Mouse (Mus musculus) stomach, embryonic 14.5 days (tissue): ENCODE data around the gene Medag. TPM values are rescaled to one million over a fixed set of nuclear protein-coding genes. Genes with fewer than 3 reads are reported as not detected.
A peak's percentile ranks its signal among the peaks of the same experiment; 100 is the strongest.

Source experiments
- ATAC-seq: fragments of 200-750 bp; cut with Nextera tagmentation; 2 replicates; pipeline ENCODE4 v1.8.0; 2017; ENCODE audit warnings: low read depth, moderate TSS enrichment; ENCODE audit not compliant: insufficient number of reproducible peaks, insufficient read depth, low FRiP score
- H3K27ac ChIP-seq: fragments of 300-500 bp; sonication (generic); 2 replicates; pipeline ENCODE4 v1.5.1; 2014; ENCODE audit warnings: mild to moderate bottlenecking, low read length, moderate library complexity, mixed read lengths
- H3K27me3 ChIP-seq: fragments of 300-500 bp; sonication (generic); 2 replicates; pipeline ENCODE4 v1.6.1; 2014; ENCODE audit warnings: low read length, control low read depth, mixed read lengths; ENCODE audit not compliant: control insufficient read depth, insufficient read depth
- H3K36me3 ChIP-seq: fragments of 300-500 bp; sonication (generic); 2 replicates; pipeline ENCODE4 v1.6.1; 2014; ENCODE audit warnings: mild to moderate bottlenecking, control low read depth, low read length, moderate library complexity, mixed read lengths; ENCODE audit not compliant: control insufficient read depth, insufficient read depth
- H3K4me1 ChIP-seq: fragments of 300-500 bp; sonication (generic); 2 replicates; pipeline ENCODE4 v1.6.1; 2014; ENCODE audit warnings: low read length, control low read depth, mixed read lengths; ENCODE audit not compliant: control insufficient read depth, insufficient read depth
- H3K4me2 ChIP-seq: fragments of 300-500 bp; sonication (generic); replicated peaks from 2 replicates; pipeline ENCODE4 v1.6.1; 2014; ENCODE audit warnings: low read depth, low read length, control low read depth
- H3K4me3 ChIP-seq: fragments of 300-500 bp; sonication (generic); 2 replicates; pipeline ENCODE4 v1.5.1; 2014; ENCODE audit warnings: low read depth, low read length, control low read depth
- H3K9ac ChIP-seq: fragments of 300-500 bp; sonication (generic); replicated peaks from 2 replicates; pipeline ENCODE4 v1.6.1; 2014; ENCODE audit warnings: low read depth, mild to moderate bottlenecking, control low read depth, low read length, moderate library complexity, mixed read lengths
- H3K9me3 ChIP-seq: fragments of 300-500 bp; sonication (generic); 2 replicates; pipeline ENCODE4 v1.6.1; 2016; ENCODE audit warnings: low read depth, low read length, control low read depth; ENCODE audit not compliant: control insufficient read depth
- whole genome bisulfite sequencing: fragments of 180-500 bp; shearing (Covaris S2); extraction: QIAGEN DNeasy Blood & Tissue Kit; methylation state at CpG from one replicate; pipeline ENCODE4 v1.1.7; 2014; 5-methylcytosine and 5-hydroxymethylcytosine counted together
- polyA plus RNA-seq: library from polyadenylated mRNA; unstranded; fragments of >200 nt; fragmentation: Nextera tagmentation; extraction: Ambion mirVana; gene quantifications from 2 replicates; pipeline ENCODE4 v1.2.1, GENCODE M21; 2014

Gene Medag
- polyA plus RNA-seq, 1 experiment from 2014 or later = 2.2 TPM

GRCm38 (mm10) chr5:149440180-149440573 is 28.6 kb downstream of the Medag start:
- peaks cover 10% of the 10 kb centered on the region for H3K4me1 ChIP-seq
- ATAC-seq = peak; percentile 75
- H3K9ac ChIP-seq = no peak overlapping the region; the same call in 1 of the 2 replicates

GRCm38 (mm10) chr5:149441646-149442276 is 30.2 kb downstream of the Medag start:
- Histone ChIP-seq H3K36me3 (no peaks in the 10 kb centered on the region), H3K27ac (no peak overlapping the region), H3K9ac (no peak overlapping the region), H3K27me3 (no peaks in the 10 kb centered on the region), H3K4me1 (peaks cover 10% of the 10 kb centered on the region), H3K9me3 (no peaks in the 10 kb centered on the region), H3K4me3 (no peak overlapping the region), H3K4me2 (no peak overlapping the region)
- no peak for ATAC-seq
- 60% methylated on average over 14 of the region's 14 CpGs for WGBS

More at GRCm38 (mm10) chr5:149440180-149440573, 28.6 kb downstream of the Medag start:
- under 1% methylated on average over 18 of the region's 18 CpGs for WGBS
- no peaks in the 10 kb centered on the region for H3K27me3 ChIP-seq
- peak overlapping the region; percentile 36 for H3K4me3 ChIP-seq
- H3K36me3 ChIP-seq = no peaks in the 10 kb centered on the region
- no peaks in the 10 kb centered on the region for H3K9me3 ChIP-seq
- peak overlapping the region; percentile 91 for H3K27ac ChIP-seq
- peak overlapping the region; percentile 86 for H3K4me2 ChIP-seq

- H3K36me3 ChIP-seq = no peaks in the 10 kb centered on the region
- no peaks in the 10 kb centered on the region for H3K27me3 ChIP-seq
- H3K9me3 ChIP-seq = no peaks in the 10 kb centered on the region
- H3K4me1 ChIP-seq = peaks cover 10% of the 10 kb centered on the region
- H3K4me2 ChIP-seq = no peak overlapping the region
- ATAC-seq = no peak
- no peak overlapping the region for H3K4me3 ChIP-seq
- H3K27ac ChIP-seq = no peak overlapping the region
- no peak overlapping the region for H3K9ac ChIP-seq
- WGBS = 56% methylated on average over 15 of the region's 15 CpGs
Measured at GRCm38 (mm10) chr5:149442277-149442660, 30.7 kb downstream of the Medag start.

- Histone ChIP-seq H3K9me3 (peaks cover 3% of the 10 kb centered on the region; the same call in 1 of the 2 replicates), H3K9ac (no peak overlapping the region), H3K27ac (no peak overlapping the region), H3K4me2 (no peak overlapping the region), H3K27me3 (no peaks in the 10 kb centered on the region), H3K4me3 (no peak overlapping the region), H3K36me3 (no peaks in the 10 kb centered on the region), H3K4me1 (peaks cover 7% of the 10 kb centered on the region)
- no peak for ATAC-seq
- 69% methylated on average over 4 of the region's 4 CpGs for WGBS
Measured at GRCm38 (mm10) chr5:149444451-149444850, 32.9 kb downstream of the Medag start.

DNA sequence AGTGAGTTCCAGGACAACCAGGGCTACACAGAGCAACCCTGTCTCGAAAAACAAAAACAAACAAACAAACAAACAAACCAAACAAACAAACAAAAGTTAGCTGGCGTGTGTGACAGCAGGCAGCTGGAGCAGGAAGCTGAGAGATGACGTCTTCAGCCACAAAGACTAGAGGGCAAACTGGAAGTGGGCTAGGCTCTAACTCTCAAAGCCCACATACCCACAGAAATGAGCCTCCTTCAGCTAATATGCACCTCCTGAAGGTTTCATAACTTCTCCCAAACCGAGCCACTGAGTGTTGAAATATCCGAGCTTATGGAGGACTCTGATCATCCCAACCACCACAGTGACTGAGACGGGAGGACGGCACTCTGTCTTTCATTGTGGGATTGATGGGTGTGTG is 34.9 kb downstream of the Medag start:
- Histone ChIP-seq H3K4me2 (no peak overlapping the region), H3K27ac (no peak overlapping the region), H3K27me3 (no peaks in the 10 kb centered on the region), H3K36me3 (no peaks in the 10 kb centered on the region), H3K4me1 (no peaks in the 10 kb centered on the region), H3K9me3 (peaks cover 3% of the 10 kb centered on the region; the same call in 1 of the 2 replicates), H3K4me3 (no peak overlapping the region), H3K9ac (no peak overlapping the region)
- 83% methylated on average over 7 of the region's 7 CpGs for WGBS
- no peak for ATAC-seq

- Histone ChIP-seq H3K4me3 (no peak overlapping the region), H3K36me3 (no peaks in the 10 kb centered on the region), H3K4me1 (no peaks in the 10 kb centered on the region), H3K9me3 (peaks cover 3% of the 10 kb centered on the region; the same call in 1 of the 2 replicates), H3K27me3 (no peaks in the 10 kb centered on the region), H3K27ac (no peak overlapping the region), H3K4me2 (no peak overlapping the region), H3K9ac (no peak overlapping the region)
- ATAC-seq = no peak
- WGBS = 84% methylated on average over 5 of the region's 5 CpGs
Measured at GRCm38 (mm10) chr5:149447733-149448132, 36.2 kb downstream of the Medag start.

DNA sequence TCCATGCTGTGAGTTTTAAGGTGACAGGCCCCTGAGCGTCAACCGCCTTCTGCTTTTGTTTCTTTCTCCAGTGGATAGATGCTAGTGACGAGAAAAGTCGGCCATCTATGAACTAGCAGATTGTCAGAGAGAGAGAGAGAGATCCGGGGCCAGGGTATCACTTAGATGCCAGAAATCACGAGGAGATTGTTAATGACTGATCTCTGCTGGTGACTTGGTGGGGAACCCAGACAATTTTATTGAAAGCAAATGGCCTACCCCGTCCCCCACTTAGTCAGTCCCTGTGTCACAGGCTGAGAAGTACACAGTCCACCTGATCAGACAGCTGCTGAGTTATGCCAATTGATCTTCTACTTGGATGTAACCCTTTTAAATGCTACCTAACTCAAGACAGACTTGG is 37.9 kb downstream of the Medag start:
- Histone ChIP-seq H3K27ac (no peak overlapping the region), H3K4me3 (no peak overlapping the region), H3K4me1 (no peaks in the 10 kb centered on the region), H3K27me3 (no peaks in the 10 kb centered on the region), H3K9me3 (peaks cover 3% of the 10 kb centered on the region; the same call in 1 of the 2 replicates), H3K36me3 (no peaks in the 10 kb centered on the region), H3K9ac (no peak overlapping the region), H3K4me2 (no peak overlapping the region)
- no peak for ATAC-seq
- WGBS = 89% methylated on average over 7 of the region's 7 CpGs

- no peak overlapping the region for H3K4me2 ChIP-seq
- no peak for ATAC-seq
- no peak overlapping the region for H3K27ac ChIP-seq
- H3K36me3 ChIP-seq = no peaks in the 10 kb centered on the region
- no peaks in the 10 kb centered on the region for H3K27me3 ChIP-seq
- H3K9me3 ChIP-seq = peaks cover 3% of the 10 kb centered on the region; the same call in 1 of the 2 replicates
- WGBS = 70% methylated on average over 7 of the region's 7 CpGs
- no peaks in the 10 kb centered on the region for H3K4me1 ChIP-seq
- no peak overlapping the region for H3K4me3 ChIP-seq
- no peak overlapping the region for H3K9ac ChIP-seq
Measured at GRCm38 (mm10) chr5:149451209-149451681, 39.7 kb downstream of the Medag start.

- no peak for ATAC-seq
- no peaks in the 10 kb centered on the region for H3K4me1 ChIP-seq
- no peaks in the 10 kb centered on the region for H3K36me3 ChIP-seq
- H3K9me3 ChIP-seq = no peaks in the 10 kb centered on the region
- H3K4me3 ChIP-seq = no peak overlapping the region
- H3K27ac ChIP-seq = no peak overlapping the region
- H3K9ac ChIP-seq = no peak overlapping the region
- H3K27me3 ChIP-seq = no peaks in the 10 kb centered on the region
- no peak overlapping the region for H3K4me2 ChIP-seq
- WGBS = 31% methylated on average over 6 of the region's 6 CpGs
Measured at GRCm38 (mm10) chr5:149454281-149454680, 42.7 kb downstream of the Medag start.
